Mouse (Mus musculus) spleen, embryonic (tissue): ENCODE data around the gene Arhgap10.
"Not testable (repeated sequence)": the region's sequence is repeated elsewhere in the genome, so short reads cannot be mapped to it uniquely, and the experiment has no call there.

Experiments
- CTCF ChIA-PET: fragments of 350-600 bp; sonication (Branson Sonifier 250); formaldehyde crosslinking; loops from one replicate; lab custom pipeline; 2022; lab: Charles Lee

Gene Arhgap10

DNA sequence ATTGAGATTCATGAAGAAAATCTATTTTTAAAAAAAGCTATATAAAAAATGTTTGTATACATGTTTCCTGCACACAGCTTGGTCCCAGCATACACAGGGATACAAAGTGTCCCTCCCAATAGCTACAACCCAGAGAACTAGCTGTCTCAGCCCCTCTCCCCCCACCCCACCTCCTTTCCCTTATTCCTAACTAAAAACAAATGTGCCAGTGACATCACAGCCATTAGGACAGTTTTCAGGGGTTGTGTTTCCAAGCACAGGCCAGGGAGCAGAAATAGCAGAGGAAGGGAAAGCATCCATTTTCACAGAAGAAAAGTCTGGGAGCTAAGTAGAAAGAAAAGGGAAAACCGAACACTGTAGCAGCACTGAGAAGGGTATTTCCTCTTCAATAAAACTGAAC is 163.6 kb downstream of the Arhgap10 start:
- CTCF ChIA-PET, result no interaction called here

DNA sequence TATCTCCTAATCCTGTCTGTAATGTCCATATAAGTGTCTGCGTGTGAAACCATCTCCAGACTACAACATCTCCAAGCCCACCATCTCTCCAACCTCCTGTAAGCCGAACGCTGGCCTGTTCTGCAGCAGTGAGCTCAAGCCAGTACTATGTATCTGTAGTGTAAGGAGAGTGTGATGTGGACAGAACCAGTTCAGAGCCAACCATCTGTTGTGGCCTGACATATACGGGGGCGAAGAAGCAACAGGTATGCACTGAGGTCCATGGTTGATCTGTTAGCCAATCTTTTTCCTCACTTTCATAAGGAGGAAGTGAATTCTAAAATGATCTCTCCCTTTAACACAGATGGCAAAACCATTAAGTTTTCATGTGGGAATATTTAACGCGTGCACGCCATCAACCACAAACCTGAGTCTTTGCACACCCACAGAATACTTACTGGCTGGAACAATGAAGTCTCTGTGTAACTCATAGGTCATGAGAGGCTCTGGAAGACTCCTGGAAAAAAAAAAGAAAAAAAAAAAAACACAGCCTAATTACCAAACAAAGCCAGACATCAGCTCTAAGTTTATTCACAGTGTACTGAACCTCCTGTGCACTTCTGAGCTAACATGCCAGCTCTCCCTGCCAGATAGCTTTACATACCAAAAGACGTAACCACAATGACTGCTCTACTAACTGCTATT is 166.4 kb downstream of the Arhgap10 start:
- CTCF ChIA-PET, result no interaction called here

DNA sequence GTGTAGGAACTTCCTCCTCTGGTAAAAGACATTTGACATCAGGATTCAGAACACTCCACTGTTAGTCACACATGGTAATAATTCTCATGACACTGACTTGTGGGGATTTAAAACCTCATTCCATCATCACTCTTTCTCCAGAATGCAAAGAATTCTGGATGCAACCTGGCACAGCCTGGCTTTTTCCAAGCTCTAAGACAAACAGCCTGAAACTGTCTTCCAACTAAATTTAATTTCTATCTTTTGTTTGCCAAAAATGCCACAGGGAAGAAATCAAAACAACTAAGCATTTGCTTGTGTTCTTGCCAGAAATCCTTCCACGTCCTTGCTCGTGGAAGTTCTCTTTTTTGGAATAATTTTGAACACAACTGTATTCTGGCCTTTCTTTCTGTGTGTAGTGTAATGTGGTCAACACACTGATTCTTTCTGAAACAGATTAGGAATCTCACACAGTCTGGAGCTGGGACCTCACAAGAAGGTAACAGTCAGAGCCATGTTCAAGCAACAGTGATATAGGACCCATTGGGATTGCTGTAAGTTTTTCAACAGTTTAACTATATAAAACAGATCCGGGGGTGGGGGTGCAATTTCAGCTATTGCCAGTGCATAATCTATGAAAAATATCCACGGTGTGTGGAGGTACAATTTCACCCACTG is 167.5 kb downstream of the Arhgap10 start:
- CTCF ChIA-PET, result no interaction called here

DNA sequence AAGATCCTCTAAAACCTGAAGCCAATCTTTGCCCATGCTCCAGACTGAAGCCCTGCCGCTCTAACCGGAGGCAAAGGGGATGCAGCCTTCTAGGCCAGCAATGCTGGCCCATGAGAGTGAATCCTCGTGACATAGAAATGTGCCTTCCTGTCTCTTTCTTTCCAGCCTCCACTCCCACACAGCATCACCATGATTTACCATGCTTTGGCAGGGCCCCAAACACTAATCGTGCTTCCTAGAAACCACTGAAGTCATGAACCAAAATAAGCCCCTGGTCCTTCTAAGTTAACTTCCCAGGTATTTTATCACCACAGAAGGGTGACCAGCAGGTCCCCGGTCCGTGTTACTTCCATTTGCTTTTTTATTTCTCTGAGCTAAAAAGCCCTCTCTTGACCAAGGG is 173.8 kb downstream of the Arhgap10 start:
- CTCF ChIA-PET, result no interaction called here

DNA sequence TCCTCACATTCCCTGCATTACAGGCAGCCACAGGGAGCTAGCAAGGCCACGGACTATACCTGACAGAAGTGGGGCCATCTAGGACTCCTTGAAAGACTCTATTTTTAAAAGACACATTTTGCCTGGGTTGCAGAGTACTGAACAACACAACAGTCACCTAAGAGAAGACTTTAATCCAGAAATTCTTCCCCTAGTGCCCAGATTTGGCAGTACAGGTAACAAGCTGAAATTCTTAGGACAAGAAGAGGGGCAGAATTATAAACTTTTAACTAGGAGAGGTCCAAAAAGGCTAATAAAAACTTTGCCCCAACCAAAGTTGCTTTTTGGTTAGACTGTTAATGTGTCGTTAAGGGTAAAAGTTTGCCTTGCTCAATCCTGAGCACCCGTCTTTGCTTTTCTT is 174.4 kb downstream of the Arhgap10 start:
- CTCF ChIA-PET, result no interaction called here

DNA sequence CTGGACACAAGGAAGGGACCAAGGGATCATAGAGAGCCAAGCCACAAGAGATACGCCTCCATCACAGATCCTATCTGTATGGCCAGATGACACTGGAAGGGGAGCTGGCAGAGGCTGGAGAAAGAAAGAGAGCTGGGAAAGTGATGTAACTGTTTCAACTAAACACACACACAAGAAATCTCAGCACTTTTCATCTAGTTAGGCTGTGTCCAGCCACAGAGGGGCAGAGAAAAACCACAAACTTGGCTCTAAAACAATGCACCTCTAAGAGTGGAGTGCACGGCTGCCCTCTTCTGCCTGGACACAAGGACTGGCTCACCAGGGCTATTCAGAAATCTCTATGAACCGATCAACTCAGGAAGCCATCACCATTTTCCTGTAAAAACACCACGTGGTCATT is 175.6 kb downstream of the Arhgap10 start:
- CTCF ChIA-PET, result no interaction called here

DNA sequence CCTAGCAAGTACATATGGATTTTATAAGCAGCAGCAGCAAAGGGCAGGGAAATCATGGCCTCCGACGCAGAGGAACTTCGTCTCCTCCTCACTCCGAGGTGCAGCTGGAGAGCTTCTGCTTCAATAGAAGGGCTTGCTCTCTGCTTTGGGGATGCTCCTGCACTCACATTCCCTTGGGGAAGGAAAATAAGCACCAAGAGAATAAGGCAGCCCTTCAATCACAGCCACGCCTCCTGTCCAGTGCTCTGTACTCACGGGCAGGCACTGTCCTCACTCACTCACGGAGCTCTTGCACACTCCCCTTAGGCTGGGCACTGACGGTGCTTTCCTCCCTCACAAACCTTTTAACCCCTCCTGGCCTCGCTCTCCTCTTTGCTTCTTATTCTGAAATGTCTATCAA is 176.4 kb downstream of the Arhgap10 start:
- CTCF ChIA-PET, result no interaction called here

DNA sequence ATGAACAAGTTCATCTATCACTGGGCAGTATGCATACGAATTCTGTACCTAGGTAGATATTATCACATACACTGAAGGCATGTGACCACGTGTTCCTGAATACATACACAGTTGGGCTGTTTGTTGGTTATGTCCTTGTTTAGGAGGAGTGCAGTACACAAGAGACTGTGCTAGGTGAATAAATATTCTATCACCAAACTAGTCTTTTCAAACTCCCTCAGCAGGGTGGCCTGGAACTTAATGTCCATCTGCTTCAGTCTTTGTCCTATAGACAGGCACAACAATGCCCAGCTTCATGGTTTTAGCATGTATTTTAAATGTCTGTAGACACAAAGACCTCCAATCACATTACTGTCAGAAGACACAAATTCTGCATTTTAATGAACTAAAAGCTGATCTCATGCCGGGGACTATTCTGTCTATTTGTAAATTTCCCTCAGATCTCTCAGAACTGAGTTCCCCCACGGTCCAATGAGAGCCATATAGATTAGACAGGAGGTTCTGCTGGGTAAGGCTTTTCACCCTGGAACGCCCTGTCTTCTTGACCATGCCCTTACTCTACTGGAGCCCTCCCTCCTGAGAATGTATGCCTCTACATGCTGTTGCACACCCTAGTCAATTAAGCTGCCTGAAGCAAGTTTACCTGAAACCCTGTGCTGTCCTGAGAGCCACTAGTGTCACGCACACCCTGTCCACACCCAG is 177.6 kb downstream of the Arhgap10 start:
- CTCF ChIA-PET, result no interaction called here

DNA sequence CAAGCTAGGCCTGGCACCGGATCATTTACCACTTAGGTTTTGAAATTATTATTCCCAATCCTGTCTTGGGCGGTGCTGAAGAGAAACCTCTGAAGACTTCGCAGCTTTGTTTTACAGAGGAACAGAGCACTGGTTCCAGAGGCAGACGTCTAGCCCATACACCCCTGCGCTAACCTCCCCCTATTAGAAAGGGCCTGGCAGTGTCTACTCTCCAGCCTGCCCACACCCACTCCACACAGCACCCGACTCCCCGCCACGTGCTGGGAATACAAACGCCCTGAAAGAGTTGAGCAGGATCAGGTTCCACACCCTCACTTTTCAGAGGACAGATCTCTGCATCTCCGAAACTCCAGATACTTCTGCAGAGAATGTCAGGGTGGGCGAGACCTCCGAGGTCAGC is 180.5 kb downstream of the Arhgap10 start:
- CTCF ChIA-PET, result no interaction called here

DNA sequence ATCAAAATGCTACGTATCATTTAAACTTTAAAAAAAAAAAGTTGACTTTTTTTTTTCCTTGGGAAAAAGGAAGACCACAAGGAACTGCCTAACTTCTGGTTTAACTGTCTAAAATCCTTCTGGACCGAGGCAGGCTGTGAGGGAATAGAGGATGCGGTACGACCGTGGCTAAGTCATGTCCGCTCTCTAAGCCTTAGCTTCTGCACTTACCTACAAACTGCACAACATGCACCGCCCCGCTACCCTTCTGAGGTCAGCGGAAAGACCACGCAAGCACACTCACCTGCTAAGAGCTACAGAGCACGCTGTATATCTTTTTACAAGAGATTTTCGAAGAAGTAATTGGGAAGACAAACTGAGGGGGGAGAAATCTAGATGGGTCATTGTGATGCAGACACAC is 186.6 kb downstream of the Arhgap10 start:
- CTCF ChIA-PET, result no interaction called here

DNA sequence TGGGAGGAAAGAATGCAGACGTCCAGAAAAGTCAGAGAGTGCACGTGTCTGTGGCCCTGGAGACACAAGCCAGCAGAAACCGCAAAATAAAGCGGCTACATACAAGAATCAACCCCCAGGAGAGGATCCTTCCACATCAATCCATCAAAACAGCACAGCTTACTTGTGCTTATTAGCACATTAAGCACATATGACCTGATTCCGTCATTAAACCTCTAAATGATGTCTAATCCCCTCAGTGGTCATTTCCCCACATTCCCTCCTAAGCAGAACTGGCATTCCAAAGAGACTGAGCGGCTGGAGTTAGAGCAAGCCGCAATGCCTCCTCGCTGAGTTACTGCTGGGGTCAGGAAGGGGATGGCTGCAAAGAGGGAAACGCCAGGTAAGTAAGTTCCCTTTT is 187.4 kb downstream of the Arhgap10 start:
- CTCF ChIA-PET, result interaction anchor here (0.7 kb wide), 1 partner anchor 267 kb away, joined by 3 read pairs; no protein-coding TSS in a partner anchor

DNA sequence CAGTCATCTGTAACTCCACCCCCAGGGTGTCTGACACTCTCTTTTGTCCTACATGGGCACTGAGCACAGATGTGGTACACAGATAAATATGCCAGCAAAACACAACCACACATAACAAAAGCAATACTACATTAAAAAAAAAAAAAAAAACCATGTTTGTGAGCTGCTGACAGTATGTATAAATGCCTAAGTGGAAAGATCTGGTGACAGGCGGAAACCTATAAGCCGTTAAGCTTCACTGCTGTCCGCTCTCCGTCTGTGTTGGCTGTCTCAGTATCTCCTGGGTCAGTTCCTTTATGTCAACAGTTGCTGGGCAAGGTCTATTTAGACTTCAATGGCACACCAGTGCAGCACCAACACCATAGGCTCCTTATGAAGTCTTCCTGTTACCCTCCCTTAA is 188.0 kb downstream of the Arhgap10 start:
- CTCF ChIA-PET, result interaction anchor here (0.7 kb wide), 1 partner anchor 267 kb away, joined by 3 read pairs; no protein-coding TSS in a partner anchor

DNA sequence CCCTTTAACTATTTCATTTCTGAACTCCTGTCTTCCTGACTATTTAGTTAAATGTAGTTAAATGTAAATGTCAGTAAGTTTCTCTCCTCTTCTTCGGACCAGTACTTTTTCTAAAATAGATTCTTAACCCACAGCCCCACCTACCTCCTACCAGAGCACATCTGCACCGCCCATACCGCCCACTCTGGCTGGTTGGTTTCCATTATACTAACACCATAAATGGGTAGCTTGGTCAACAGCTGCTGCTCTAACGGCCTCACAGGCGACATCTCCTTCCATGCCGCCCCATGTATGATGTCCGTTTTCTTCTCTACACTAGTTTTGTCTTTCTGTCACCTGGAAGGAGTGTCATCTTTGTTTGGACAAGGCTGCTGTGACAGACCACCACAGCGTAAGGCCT is 189.3 kb downstream of the Arhgap10 start:
- CTCF ChIA-PET, result no interaction called here

DNA sequence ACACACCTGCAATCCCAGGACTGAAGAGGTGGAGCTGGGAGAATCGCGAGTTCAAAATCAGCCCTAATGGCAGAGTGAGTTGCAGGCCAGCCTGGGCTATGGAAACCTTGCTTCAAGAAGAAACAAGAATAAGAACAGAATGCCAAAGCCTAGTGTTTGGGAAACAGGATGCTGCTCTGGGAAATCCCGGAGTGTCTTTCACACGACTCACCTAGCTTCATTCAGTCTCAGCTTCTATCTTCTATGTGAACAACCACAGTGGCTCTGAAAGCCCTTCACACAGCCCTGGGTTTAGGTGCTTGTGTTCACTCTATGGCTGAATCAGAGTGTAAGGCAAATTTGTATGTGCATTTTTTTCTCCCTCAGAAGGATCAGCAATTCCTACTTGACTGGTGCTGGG is 190.4 kb downstream of the Arhgap10 start:
- CTCF ChIA-PET, result interaction anchor here (0.9 kb wide), 1 partner anchor 56 kb away, joined by 3 read pairs; no protein-coding TSS in a partner anchor

DNA sequence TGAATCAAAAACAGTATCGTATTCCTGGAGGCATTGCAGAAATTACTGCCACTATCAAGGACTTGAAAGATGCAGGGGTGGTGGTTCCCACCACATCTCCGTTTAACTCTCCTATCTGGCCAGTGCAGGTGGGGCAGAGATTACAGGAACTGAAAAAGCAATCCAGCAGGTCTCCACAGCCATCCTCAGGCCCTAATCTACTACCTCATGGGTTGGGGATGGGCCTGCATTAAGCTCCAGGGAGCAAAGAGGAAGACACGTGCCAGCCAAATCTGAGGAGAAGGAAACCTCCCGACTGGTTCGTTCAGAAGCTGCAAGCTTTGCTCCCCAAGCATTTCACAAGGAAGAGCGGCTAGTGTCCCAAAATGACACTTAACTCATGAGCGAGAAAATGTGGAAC is 195.0 kb downstream of the Arhgap10 start:
- CTCF ChIA-PET, result not testable (repeated sequence)

DNA sequence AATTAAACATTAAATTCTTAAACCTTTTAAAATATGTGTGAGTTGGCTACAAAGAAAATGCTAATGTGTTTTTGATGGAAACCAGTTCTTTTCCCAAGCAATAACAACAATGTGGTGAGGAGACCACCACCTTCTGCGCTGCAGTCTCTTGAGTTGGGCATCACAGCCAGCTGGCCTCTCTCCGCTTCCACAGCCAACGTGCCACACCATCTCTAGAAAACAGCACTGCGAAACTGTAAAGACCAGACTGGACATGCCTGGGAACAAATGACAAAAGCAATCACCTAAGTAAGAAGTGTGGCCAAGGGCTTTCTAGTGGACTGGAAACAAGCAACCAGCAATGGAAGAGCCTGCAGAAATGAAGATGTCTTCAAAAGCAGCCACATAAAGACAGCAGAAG is 195.9 kb downstream of the Arhgap10 start:
- CTCF ChIA-PET, result no interaction called here

DNA sequence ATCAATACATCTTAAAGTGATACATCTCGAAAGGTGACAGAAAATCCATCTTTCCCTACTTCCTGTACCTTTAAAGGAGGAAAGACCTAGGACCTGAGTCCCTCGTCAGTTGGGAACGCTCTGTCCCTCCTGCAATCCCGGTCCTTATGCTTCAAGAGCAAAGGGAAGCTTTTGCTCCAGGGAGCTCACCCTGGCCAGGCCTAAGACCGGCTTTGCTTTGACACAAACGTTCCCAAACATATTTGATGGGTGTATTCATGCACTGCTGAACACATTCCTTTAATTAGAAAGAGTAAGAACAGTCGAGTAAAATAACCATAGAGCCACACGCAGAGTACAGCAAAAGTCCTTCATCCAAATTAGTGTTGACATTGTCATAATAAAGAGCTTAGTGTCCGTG is 199.2 kb downstream of the Arhgap10 start:
- CTCF ChIA-PET, result no interaction called here

DNA sequence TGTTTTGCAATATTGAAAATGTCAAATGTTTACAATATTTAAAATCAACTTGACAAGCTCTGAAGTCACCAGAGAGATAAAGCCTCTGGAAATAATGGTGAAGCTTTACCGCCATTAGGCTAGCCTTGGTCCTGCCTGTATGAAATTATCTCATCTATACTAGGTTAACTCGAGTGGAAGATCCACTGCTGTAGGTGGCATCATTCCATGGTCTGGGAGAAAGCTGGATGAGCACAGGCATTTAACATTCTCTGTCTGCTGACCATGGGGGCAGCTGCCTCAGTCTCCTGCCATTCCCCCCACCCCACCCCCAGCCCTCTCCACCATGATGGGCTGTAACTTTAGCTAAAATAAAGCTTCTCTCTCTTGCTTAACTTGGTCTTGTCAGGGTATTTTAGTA is 200.0 kb downstream of the Arhgap10 start:
- CTCF ChIA-PET, result no interaction called here

DNA sequence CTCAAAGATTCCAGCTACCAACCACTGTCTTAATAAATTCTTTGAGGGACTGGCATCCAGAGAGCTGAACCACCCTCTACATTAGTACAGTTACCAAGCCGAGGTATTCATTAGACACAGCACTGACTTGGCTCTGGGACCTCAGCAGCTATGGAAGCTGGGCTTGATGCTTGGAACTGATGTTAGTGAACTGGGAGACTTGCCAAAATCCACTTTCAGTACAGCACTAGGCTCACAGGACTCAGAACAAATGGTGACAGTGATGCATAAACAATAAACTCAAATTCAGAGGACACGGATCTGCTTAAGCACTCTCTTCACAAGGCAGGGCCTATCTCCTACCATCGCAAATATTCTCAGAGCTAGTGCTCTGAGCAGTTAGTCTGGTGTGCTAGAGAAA is 204.8 kb downstream of the Arhgap10 start:
- CTCF ChIA-PET, result no interaction called here

DNA sequence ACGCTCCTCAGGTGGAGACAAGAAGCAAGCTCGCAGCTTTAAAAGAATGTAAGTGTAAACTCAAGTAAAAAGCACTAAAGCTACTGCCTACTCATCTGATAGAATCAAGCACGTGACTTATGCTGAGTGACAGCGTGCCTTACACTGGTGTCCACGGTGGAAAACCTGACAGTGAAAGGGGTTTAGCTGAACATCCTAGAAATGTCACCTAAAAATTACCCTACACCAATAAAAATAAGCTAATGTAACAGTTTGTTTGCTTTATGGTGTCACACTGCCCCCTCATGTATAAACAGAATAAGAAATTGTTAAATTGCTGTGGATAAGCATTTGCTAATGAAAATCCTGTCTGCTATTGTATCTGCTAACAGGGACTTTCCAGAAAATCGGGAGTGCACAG is 206.0 kb downstream of the Arhgap10 start:
- CTCF ChIA-PET, result no interaction called here

DNA sequence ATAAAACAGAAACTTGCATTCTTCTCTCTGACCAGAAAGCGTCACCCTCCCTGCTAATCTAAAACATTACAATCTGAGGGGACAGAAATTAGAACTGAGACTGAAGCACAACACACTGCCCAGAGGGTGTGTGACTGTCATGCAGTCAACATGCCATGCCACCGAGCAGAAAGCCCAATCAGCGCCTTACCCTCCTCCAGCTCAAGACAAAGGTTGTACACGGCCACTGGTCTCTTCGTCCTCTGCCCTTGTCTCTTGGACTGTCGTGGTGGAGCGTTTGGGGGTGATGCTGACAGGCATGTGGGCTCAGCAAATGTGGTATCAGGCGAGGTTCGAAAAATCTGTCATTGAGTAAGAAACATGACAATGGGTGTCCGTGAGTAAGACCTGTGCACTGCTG is 207.2 kb downstream of the Arhgap10 start:
- CTCF ChIA-PET, result no interaction called here

DNA sequence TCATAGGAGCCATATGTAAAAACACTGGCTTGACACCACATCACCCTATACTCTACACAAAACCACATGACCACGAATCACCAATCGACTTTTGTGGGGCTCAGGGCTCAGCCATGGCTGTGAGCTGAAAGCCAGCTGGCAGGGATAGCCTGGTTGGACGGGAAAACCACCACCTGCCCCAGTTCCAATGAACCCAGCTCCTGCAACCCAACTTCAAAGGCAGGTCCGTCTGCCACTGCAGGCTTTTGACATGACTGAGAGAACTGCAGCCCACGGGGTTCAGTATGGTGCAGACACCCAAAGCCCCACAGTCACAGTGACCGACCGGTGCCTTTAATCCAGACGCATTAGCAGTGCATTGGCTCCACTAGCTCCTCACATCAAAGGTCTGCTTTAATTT is 207.7 kb downstream of the Arhgap10 start:
- CTCF ChIA-PET, result no interaction called here

DNA sequence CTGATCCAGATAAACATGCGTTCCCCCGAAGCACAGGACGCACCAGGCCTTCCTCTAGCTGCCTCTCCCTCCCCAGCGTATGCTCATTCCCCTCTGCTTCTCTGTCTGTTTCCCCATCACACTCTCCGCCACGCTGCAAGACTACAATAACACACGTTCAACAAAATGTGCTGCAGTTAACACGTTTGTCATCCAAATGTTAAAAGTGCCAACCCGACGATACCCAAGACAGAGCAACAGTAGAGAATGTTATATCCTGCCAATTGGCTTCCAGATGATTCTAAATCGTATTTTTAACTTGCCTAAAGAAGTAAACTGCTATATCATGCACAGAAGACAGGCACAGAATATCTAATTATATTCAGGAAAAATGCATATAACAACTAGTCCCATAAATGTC is 223.2 kb downstream of the Arhgap10 start:
- CTCF ChIA-PET, result no interaction called here
